ENCODE assay signal across 8 mouse cellular contexts in the genomic region with DNA sequence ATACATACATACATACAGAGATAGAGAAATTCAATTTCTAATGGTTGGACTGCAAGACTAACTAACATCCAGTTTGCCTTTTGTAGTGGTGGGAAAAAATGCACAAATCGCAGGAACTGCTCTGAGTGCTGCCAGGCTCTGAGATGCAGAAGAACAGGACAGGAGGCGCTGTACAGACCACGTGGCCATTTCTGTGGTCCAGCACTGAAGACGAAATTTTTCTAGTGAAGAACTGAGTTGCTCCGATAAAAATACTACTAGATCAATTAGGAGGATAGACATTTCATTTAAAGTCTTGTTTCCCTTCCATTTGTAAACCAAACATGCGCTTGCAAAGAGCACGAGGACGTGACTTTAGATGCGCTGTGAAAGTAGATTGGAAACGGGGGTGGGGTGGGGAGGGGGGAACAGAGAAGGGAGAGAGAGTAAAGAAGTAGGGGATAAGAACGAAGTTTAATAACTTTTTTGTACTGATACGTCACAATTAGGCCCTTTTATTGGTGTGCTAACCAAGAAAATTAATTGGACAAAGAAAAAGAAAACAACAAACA. TPM values are rescaled to one million over a fixed set of nuclear protein-coding genes. Genes with fewer than 3 reads are reported as not detected.
A peak's percentile ranks its signal among the peaks of the same experiment; 100 is the strongest.
DNase-seq lines count a peak whose midpoint lies in the region; ATAC-seq lines count a peak whose summit lies in the region.

No protein-coding gene starts in this region.

- peak overlapping the region; percentile 95 for H3K4me2 ChIP-seq in heart, embryonic 14.5 days (ENCODE audit: low read length)
- H3K4me2 ChIP-seq in liver, embryonic 11.5 days: peak overlapping the region; percentile 99

- no peaks in the 10 kb centered on the region for H3K9me3 ChIP-seq in erythroblast, embryonic 14.5 days (ENCODE audit: control insufficient read depth, low read length)
- H3K9me3 ChIP-seq in heart, embryonic 14.5 days (ENCODE audit: control insufficient read depth, low read length): no peaks in the 10 kb centered on the region
- H3K9me3 ChIP-seq in liver, embryonic 11.5 days (ENCODE audit: control insufficient read depth, low read length): no peaks in the 10 kb centered on the region

- H3K36me3 ChIP-seq in erythroblast, embryonic 14.5 days (ENCODE audit: control insufficient read depth): no peaks in the 10 kb centered on the region
- H3K36me3 ChIP-seq in heart, embryonic 14.5 days (ENCODE audit: control insufficient read depth, insufficient read depth, low read length): no peaks in the 10 kb centered on the region
- H3K36me3 ChIP-seq in liver, embryonic 11.5 days (ENCODE audit: control insufficient read depth, insufficient read depth, low read length): no peaks in the 10 kb centered on the region

- H3K4me3 ChIP-seq in erythroblast, embryonic 14.5 days (replicated peaks): peak overlapping the region; percentile 64
- H3K4me3 ChIP-seq in heart, embryonic 14.5 days (ENCODE audit: control insufficient read depth in 1 of 2, insufficient read depth in 1 of 2, low read depth in 1 of 2, low read length in 2 of 2): peak overlapping the region; percentile 51 to 57
- peak overlapping the region; percentile 49 for H3K4me3 ChIP-seq in liver, embryonic 11.5 days (ENCODE audit: low read depth, low read length)

- H3K27ac ChIP-seq in heart, embryonic 14.5 days (replicated peaks in 1 of 2; ENCODE audit: control insufficient read depth in 1 of 2, insufficient read depth in 1 of 2, low read depth in 2 of 2, low read length in 2 of 2): no peak overlapping the region
- no peak overlapping the region for H3K27ac ChIP-seq in liver, embryonic 11.5 days (ENCODE audit: low read depth, low read length)

- peak; percentile 84 for DNase-seq in A20 (ENCODE audit: low read depth, low spot score)
- DNase-seq in c-Kit-positive CD71-positive TER-119-negative erythroid progenitor cells, embryonic 14.5 days (ENCODE audit: low read depth): peak; percentile 57
- no peak for DNase-seq in liver, embryonic 11.5 days (ENCODE audit: low spot score)
- DNase-seq in retina, embryonic 14.5 days (ENCODE audit: low spot score): peak; percentile 73
- DNase-seq in gastrocnemius, postnatal 4 days (ENCODE audit: low spot score in 2 of 2): no peak

- H3K27me3 ChIP-seq in erythroblast, embryonic 14.5 days (ENCODE audit: control insufficient read depth): peaks cover 5% of the 10 kb centered on the region; the same call in 1 of the 2 replicates
- no peaks in the 10 kb centered on the region for H3K27me3 ChIP-seq in heart, embryonic 14.5 days (ENCODE audit: control insufficient read depth, insufficient read depth, low read length)
- no peaks in the 10 kb centered on the region for H3K27me3 ChIP-seq in liver, embryonic 11.5 days (replicated peaks; ENCODE audit: control insufficient read depth, insufficient read depth, low read length)

- WGBS in heart, embryonic 14.5 days: under 1% methylated on average over 12 of the region's 12 CpGs
- WGBS in liver, embryonic 11.5 days: under 1% methylated on average over 12 of the region's 12 CpGs

- H3K9ac ChIP-seq in heart, embryonic 14.5 days (ENCODE audit: low read length): peak overlapping the region; percentile 62
- peak overlapping the region; percentile 27; the same call in 1 of the 2 replicates for H3K9ac ChIP-seq in liver, embryonic 11.5 days (ENCODE audit: low read depth, low read length)

- peaks cover 61% of the 10 kb centered on the region for H3K4me1 ChIP-seq in erythroblast, embryonic 14.5 days (ENCODE audit: control insufficient read depth)
- H3K4me1 ChIP-seq in heart, embryonic 14.5 days (ENCODE audit: control insufficient read depth in 2 of 2, insufficient read depth in 2 of 2, low read length in 2 of 2): peaks cover 3 to 15% of the 10 kb centered on the region in 2 experiments; a peak in 1 of 4 replicates
- peaks cover 8% of the 10 kb centered on the region for H3K4me1 ChIP-seq in liver, embryonic 11.5 days (replicated peaks; ENCODE audit: control insufficient read depth, insufficient read depth, low read length)

- no peak for ATAC-seq in erythroblast, adult 5-6 weeks (replicated peaks; ENCODE audit: low FRiP score, poor library complexity, severe bottlenecking)
- ATAC-seq in heart, embryonic 14.5 days (ENCODE audit: insufficient number of reproducible peaks, insufficient read depth, low FRiP score, low read depth): no peak
- no peak for ATAC-seq in liver, embryonic 11.5 days (replicated peaks; ENCODE audit: low FRiP score)

RNA-seq across cellular contexts. Expression of a gene that starts 7.6 kb away (rescaled TPM):
- polyA plus RNA-seq in erythroblast, embryonic 14.5 days (2012): 7.6 and 8.7 TPM in 2 replicates
- 11.9 and 18.4 TPM in 2 replicates for total RNA-seq in erythroblast, adult 5-6 weeks (2015; ENCODE audit: low replicate concordance)
- 37.4 and 42.5 TPM in 2 replicates for total RNA-seq in erythroblast, adult 5-6 weeks (2017; ENCODE audit: low replicate concordance)
- 71.9 and 80.1 TPM in 2 replicates for polyA plus RNA-seq in heart, embryonic 14.5 days (2014; fragmentation: Nextera tagmentation; extraction: Ambion mirVana)
- polyA plus RNA-seq in liver, embryonic 11.5 days (2014; fragmentation: Nextera tagmentation; extraction: Ambion mirVana): 165 and 175 TPM in 2 replicates
- 10 to 100 TPM; 46.7 to 48.8 TPM for total RNA-seq in gastrocnemius, postnatal 4 days (2021)

RNA-seq across cellular contexts. Expression of a gene that starts 26.0 kb away (rescaled TPM):
- not detected in 2 replicates for polyA plus RNA-seq in erythroblast, embryonic 14.5 days (2012)
- not detected in 2 replicates for total RNA-seq in erythroblast, adult 5-6 weeks (2015; ENCODE audit: low replicate concordance)
- not detected in 2 replicates for total RNA-seq in erythroblast, adult 5-6 weeks (2017; ENCODE audit: low replicate concordance)
- not detected in 2 replicates for polyA plus RNA-seq in heart, embryonic 14.5 days (2014; fragmentation: Nextera tagmentation; extraction: Ambion mirVana)
- not detected in 2 replicates for polyA plus RNA-seq in liver, embryonic 11.5 days (2014; fragmentation: Nextera tagmentation; extraction: Ambion mirVana)
- total RNA-seq in gastrocnemius, postnatal 4 days (2021): not detected

RNA-seq across cellular contexts. Expression of a gene that starts 42.2 kb away (rescaled TPM):
- not detected in 2 replicates for polyA plus RNA-seq in erythroblast, embryonic 14.5 days (2012)
- total RNA-seq in erythroblast, adult 5-6 weeks (2015; ENCODE audit: low replicate concordance): not detected in 2 replicates
- not detected in 2 replicates for total RNA-seq in erythroblast, adult 5-6 weeks (2017; ENCODE audit: low replicate concordance)
- not detected in 2 replicates for polyA plus RNA-seq in heart, embryonic 14.5 days (2014; fragmentation: Nextera tagmentation; extraction: Ambion mirVana)
- not detected in 2 replicates for polyA plus RNA-seq in liver, embryonic 11.5 days (2014; fragmentation: Nextera tagmentation; extraction: Ambion mirVana)
- not detected for total RNA-seq in gastrocnemius, postnatal 4 days (2021)

Comparison
In these comparisons a context has a peak if more than half of its experiments do, and no peak if none do; other contexts are left out.
1. DNase-seq: peak in A20 (single experiment), c-Kit-positive CD71-positive TER-119-negative erythroid progenitor cells, embryonic 14.5 days (single experiment) and retina, embryonic 14.5 days (single experiment); none in liver, embryonic 11.5 days (single experiment) and gastrocnemius, postnatal 4 days (0 of 2).
2. Peak in every context shown above with its lines, with median percentiles within 50 percentile points of each other: H3K4me3 ChIP-seq.